Mouse (Mus musculus) T-cell, adult 2 months (primary cell): ENCODE data around the gene 4930402H24Rik.

Experiments used
- DNase-seq: peaks from one replicate; pipeline ENCODE4 v3.0.0; 2022; ENCODE audit warnings: low spot score

Gene 4930402H24Rik

GRCm38 (mm10) chr2:130657541-130657940, 248.7 kb downstream of the 4930402H24Rik start:
- DNase-seq = no peak

GRCm38 (mm10) chr2:130656536-130656935, 249.7 kb downstream of the 4930402H24Rik start:
- no peak for DNase-seq
